Mouse (Mus musculus) layer of hippocampus, postnatal 10 days (tissue): ENCODE data around the gene Gsdma. TPM values are rescaled to one million over a fixed set of nuclear protein-coding genes. Genes with fewer than 3 reads are reported as not detected.
"Not testable (repeated sequence)": the region's sequence is repeated elsewhere in the genome, so short reads cannot be mapped to it uniquely, and the experiment has no call there.

Experiments used
- DNase-seq, 2 experiments: peaks; one replicate each; pipeline ENCODE4 v3.0.0; 2021; ENCODE audit warnings: low spot score in 2 of 2
- long read RNA-seq: library from polyadenylated mRNA; stranded (forward); transcript quantifications from one replicate; pipeline ENCODE4 v2.0.0, GENCODE M21; 2023
- total RNA-seq, 2 experiments: library from RNA; stranded (reverse); gene quantifications; 2 replicates each; pipeline ENCODE4 v1.2.3; 2021

Gsdma gene
- total RNA-seq, result not detected
- long read RNA-seq, result 0 reads

DNA sequence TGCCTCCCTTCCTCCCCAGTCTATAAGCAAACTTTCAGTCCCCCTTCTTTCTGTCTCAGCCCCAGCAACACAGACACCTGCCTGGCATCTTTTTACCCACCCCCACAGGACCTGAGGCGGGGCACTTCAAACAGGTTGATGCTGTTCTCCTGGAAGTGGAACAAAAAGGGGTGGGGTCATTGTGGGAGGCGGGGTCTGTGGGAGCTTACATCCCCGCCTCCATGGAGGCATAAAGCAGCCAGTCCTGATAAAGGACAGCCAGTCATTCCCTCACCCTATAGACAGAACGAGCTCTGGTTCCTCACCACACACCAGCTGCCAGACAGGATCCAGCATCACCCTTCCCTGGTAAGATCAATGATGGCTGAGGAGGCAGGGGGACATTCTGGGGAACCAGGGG, at the start of gene Gsdma:
TSS of gene Gsdma (plus strand) at position 261 of the 400 bp plus-strand sequence.
- no peak for DNase-seq

DNA sequence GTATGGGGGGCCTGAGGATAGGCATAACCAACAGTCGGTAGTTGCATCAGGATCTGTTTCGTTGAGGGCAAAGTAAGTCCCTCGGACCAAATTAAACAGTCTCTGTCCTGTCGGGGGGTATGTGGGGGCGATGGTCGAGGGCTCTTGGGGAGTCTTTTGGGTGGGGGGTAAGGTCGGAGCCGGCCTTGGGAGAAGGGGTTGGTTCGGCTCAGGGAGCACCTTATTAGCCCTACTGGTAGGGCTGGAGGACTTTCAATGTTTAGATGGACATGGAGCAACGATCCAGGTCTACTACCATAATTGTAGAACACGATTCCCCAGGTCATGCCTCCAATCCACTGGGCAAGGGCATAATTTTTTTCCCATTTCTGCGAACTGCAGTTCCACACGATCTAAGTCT, 43.4 kb upstream of the Gsdma start:
- no peak for DNase-seq

- not testable (repeated sequence) for DNase-seq
Observed at GRCm38 (mm10) chr11:98623981-98624380, 40.2 kb upstream of the Gsdma start.

DNA sequence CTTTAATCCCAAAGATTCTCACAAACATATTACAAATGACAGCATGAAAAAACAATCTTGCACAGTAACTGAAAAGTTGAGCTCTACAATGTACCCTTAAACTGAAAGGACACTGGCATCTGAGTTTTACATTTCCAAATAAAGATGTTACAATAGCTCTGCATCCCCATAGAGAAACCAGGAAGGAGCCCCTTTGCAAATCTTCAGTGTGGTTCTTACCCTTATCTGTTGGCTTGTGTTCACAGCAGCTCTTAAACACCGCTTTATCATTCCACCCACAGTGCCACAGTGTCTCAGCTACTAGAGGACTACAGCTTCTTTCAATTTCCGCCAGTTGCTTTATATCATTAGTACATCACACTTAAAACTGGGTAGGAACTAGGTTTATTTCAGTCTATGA, 39.8 kb upstream of the Gsdma start:
- DNase-seq, result not testable (repeated sequence)

DNA sequence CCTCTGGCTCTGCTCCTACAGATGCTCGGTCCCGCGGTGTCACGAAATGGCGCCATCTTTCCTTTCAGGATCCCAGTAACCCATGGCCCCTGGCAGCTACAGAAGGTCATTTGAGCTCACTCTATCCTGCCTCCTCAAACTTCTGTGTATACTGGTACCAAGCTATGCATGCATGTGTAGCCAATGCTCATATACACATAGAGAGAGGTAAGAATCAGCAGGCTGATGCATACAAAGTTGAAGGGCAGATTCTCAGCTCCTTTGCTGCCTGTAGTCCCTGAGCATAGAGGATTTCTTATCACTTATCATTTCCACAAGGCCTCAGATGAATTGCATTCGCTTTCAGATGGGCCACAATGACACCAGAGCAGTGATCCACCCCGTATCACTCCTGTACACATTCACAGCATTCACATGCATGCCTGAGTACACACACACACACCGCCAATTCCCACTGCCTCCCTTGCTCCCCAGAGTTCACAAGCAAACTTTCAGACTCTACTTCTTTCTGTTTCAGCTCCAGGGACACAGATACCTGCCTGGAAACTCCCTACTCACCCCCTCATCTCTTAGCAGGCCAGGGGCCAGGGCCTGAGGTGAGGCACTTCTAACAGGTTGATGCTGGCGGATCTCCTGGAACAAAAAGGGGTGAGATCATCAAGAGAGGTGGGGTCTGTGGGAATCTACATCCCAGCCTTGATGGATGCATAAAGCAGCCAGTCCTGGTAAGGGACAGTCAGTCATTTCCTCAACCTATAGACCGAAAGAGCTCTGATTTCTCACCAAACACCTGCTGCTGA, 38.3 kb upstream of the Gsdma start, which contains the start of the genes Gm12355 and Gsdma3:
TSS of gene Gm12355 (minus strand) at position 51 of the 800 bp plus-strand sequence.
TSS of gene Gsdma3 (plus strand) at position 750 of the 800 bp plus-strand sequence.
- no peak for DNase-seq

GRCm38 (mm10) chr11:98628706-98629105, 35.4 kb upstream of the Gsdma start:
- no peak for DNase-seq

DNA sequence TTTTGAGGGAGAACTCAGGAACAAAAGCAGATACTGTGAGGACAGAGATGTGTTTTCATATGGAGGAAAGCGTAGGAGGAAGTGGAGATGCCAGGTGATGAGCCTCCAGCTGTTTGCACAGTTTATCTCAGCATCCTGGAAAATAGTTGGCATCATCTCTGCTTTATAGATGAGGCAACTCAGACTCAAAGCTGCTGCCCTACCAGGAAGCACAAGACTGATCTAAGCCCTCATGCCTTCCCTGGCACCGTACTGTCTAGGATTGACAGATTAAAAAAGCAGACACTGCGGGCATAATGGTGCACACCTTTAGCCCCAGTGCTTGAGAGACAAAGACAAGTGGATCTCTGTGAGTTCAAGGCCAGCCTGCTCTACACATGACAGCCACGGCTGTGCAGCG, 33.5 kb upstream of the Gsdma start:
- DNase-seq, result no peak

DNA sequence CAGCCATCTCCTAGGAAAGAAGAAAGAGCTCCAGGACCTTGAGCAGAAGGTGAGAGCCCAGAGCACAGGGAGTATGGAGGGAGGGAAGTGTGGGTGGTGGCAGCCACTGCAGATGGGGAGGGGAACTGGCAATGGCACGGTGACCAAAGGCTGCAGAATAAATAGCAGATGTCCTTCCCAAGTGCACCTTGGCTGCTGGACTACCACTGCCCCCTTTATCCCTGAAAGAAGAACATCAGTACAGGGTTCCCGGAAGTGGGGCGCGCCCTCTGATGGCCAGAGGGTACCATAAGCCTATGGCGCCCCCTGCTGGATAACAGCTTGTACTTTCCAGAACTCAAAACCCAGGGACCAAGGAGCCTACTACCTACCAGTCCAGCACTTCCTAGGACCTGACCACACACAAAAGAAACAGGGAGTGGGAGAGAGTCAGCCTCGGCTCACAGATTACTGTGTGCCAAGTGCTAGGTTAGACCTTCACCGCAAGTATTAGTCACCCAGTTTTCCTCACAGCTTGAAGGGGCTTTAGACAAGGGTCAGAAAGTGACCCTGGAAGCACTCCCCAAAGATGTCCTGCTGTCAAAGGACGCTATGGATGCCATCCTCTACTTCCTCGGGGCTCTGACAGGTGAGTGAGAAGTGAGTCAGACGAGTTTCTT, 28.7 kb upstream of the Gsdma start:
- DNase-seq, result peak; percentile 7 to 14

DNA sequence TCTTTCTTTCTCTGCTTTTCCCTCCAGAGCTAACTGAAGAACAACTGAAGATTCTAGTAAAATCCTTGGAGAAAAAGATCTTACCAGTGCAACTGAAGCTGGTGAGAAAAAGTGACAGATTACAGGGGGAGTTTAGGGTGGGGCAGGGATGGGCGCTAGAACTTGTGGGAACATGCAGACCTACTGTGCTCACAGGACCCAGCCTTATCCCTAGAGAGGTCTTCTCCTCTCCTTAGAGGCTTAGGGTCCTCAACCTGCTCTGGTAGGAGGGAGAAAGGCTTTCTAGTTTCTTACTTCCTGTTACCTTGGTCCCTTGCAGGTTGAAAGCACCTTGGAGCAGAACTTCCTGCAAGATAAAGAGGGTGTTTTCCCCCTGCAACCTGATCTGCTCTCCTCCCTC, 26.6 kb upstream of the Gsdma start:
- no peak for DNase-seq

- no peak for DNase-seq
Observed at GRCm38 (mm10) chr11:98640091-98640490, 24.1 kb upstream of the Gsdma start.

GRCm38 (mm10) chr11:98644757-98645156, 19.4 kb upstream of the Gsdma start:
- no peak for DNase-seq

- DNase-seq, result no peak
Observed at GRCm38 (mm10) chr11:98645946-98646345, 18.2 kb upstream of the Gsdma start.

- DNase-seq, result no peak
Observed at GRCm38 (mm10) chr11:98646459-98646858, 17.7 kb upstream of the Gsdma start, which contains the start of gene Gsdma2. Gene Gsdma2 (plus strand): TSS chr11:98646759.

DNA sequence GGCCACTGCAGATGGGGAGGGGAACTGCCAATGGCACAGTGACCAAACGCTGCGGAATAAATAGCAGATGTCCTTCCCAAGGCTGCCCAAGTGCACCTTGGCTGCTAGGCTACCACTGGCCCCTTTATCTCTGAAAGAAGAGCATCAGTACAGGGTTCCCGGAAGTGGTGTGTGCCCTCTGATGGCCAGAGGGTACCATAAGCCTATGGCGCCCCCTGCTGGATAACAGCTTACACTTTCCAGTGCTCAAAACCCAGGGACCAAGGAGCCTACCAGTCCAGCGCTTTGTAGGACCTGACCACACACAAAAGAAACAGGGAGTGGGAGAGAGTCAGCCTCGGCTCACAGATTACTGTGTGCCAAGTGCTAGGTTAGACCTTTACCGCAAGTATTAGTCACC, 9.1 kb upstream of the Gsdma start:
- peak; percentile 21 for DNase-seq

DNA sequence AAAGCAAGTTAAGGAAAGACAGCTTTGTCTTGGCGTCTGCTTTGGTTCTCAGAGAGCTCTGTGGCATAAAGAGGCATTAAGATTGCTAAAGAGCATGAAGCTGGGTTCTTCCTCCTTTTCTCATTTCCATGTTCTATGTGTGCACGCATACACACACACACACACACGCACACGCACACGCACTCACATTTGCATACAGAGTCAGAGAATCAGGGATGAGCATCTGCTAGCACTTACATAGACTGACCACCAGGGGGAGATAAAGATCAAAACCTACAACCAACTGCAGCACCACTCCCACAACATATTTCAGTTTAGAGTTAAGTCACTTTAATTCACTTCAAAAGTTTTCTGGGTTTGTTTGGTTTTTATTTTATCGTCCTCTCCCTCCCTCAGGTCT, 3.6 kb upstream of the Gsdma start:
- peak; percentile 29 to 47 for DNase-seq

GRCm38 (mm10) chr11:98668984-98669383, 4.8 kb downstream of the Gsdma start:
- DNase-seq, result no peak

DNA sequence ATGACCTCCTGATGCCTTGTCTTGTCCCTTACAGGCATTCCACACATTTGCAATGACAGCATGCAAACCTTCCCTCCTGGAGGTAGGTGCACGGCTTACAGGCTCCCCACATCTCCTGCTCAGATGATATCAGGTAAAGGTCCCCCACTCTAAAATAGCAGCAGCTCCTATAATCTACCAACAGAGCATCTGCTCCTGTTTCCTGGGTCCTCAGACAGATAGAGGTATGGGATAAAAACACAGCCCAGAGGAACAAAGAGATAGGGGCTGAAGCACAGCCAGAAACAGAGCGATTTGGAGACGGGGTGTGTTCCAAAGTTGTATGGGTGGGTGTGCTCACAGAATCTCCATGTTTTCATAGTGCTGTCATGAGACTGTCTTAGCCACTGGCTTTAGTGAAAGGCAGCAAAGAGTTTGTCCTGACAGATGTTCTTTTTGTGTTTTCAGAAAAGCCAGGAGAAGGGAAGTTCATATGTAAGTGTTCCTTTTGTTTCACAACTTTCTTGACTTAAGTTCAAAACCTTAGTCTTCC, 7.2 kb downstream of the Gsdma start:
- no peak for DNase-seq

- DNase-seq, result no peak
Observed at GRCm38 (mm10) chr11:98671857-98672256, 7.7 kb downstream of the Gsdma start.

DNA sequence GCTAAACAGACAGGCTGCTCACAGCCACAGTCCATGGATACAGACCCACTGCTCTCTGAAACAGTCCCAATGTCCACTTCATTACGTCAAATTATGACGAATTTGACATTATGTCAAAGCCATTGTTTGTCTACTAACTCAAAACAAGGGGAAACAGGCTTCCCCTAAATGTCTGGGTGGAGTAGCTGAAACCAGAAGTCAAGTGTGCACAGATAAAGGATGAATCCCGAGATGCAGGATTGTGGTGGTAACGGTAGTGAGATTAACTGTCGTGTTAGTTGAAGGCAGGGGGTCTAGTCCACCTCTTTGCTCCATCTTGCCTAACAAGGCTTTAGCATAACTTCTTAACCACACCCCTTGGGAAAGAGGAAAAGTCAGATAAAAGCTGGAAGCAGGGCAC, 8.3 kb downstream of the Gsdma start:
- DNase-seq, result no peak

DNA sequence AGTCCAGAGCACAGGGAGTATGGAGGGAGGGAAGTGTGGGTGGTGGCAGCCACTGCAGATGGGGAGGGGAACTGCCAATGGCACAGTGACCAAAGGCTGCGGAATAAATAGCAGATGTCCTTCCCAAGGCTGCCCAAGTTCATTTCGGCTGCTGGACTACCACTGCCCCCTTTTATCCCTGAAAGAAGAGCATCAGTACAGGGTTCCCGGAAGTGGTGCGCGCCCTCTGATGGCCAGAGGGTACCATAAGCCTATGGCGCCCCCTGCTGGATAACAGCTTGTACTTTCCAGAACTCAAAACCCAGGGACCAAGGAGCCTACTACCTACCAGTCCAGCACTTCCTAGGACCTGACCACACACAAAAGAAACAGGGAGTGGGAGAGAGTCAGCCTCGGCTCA, 9.0 kb downstream of the Gsdma start:
- DNase-seq, result peak; percentile 58 to 71

DNA sequence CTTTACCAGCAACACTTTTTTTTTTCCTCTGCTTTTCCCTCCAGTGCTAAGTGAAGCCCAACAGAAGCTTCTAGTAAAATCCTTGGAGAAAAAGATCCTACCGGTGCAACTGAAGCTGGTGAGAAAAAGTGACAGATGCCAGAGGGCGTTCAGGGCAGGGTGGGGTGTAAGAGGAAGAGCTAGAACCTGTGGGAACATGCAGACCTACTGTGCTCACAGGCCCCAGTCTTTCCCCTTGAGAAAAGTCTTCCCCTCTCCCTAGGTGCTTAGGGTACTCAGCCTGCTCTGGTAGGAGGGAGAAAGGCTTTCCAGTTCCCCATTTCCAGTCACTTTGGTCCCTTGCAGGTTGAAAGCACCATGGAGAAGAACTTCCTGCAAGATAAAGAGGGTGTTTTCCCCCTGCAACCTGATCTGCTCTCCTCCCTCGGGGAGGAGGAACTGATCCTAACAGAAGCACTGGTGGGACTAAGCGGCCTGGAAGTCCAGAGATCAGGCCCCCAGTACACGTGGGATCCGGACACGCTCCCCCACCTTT, 11.7 kb downstream of the Gsdma start:
- DNase-seq, result no peak

- no peak for DNase-seq
Observed at GRCm38 (mm10) chr11:98680023-98680422, 15.9 kb downstream of the Gsdma start.
